Mouse (Mus musculus) spleen, postnatal 36 days (tissue): ENCODE measurements around the gene BC049352.

ENCODE experiments used
- DNase-seq, 2 experiments: peaks; one replicate each; pipeline ENCODE4 v3.0.0; 2022; ENCODE audit warnings: low spot score in 2 of 2, mixed read lengths in 1 of 2

BC049352 gene

GRCm38 (mm10) chr9:45189661-45190174 lies 7.9 kb downstream of the BC049352 start:
- no peak for DNase-seq

- no peak for DNase-seq
These were observed 13.7 kb downstream of the BC049352 start for GRCm38 (mm10) chr9:45195468-45195867.

- DNase-seq, result no peak
These were observed 14.5 kb downstream of the BC049352 start for GRCm38 (mm10) chr9:45196125-45196830.

- no peak for DNase-seq
These were observed 15.7 kb downstream of the BC049352 start for GRCm38 (mm10) chr9:45197549-45197948.

- DNase-seq, result no peak
These were observed 19.6 kb downstream of the BC049352 start for GRCm38 (mm10) chr9:45201319-45201947.

- DNase-seq, result no peak
These were observed 20.4 kb downstream of the BC049352 start for GRCm38 (mm10) chr9:45202021-45202798.

- DNase-seq, result no peak
These were observed 22.1 kb downstream of the BC049352 start, which contains the start of gene Tmprss4 for GRCm38 (mm10) chr9:45203797-45204410. Gene Tmprss4 (minus strand): TSS chr9:45204092.

- DNase-seq, result no peak
These were observed 23.3 kb downstream of the BC049352 start for GRCm38 (mm10) chr9:45205143-45205542.

GRCm38 (mm10) chr9:45206121-45206520 lies 24.3 kb downstream of the BC049352 start:
- no peak for DNase-seq

GRCm38 (mm10) chr9:45207015-45207743 lies 25.4 kb downstream of the BC049352 start:
- DNase-seq, result no peak

- DNase-seq, result no peak
These were observed 30.2 kb downstream of the BC049352 start for GRCm38 (mm10) chr9:45212001-45212400.

- no peak for DNase-seq
These were observed 33.8 kb downstream of the BC049352 start for GRCm38 (mm10) chr9:45215526-45216179.

GRCm38 (mm10) chr9:45219644-45220043 lies 37.8 kb downstream of the BC049352 start:
- DNase-seq, result no peak

GRCm38 (mm10) chr9:45221567-45221966 lies 39.8 kb downstream of the BC049352 start:
- peak; percentile 82 to 89 for DNase-seq

GRCm38 (mm10) chr9:45229359-45229758 lies 47.6 kb downstream of the BC049352 start:
- DNase-seq, result no peak

GRCm38 (mm10) chr9:45235668-45236227 lies 53.9 kb downstream of the BC049352 start:
- DNase-seq, result peak; percentile 51 to 66

- DNase-seq, result no peak
These were observed 54.9 kb downstream of the BC049352 start for GRCm38 (mm10) chr9:45236744-45237143.

- DNase-seq, result peak; percentile 85 to 86
These were observed 59.6 kb downstream of the BC049352 start for GRCm38 (mm10) chr9:45241397-45241796.

GRCm38 (mm10) chr9:45245432-45245831 lies 63.6 kb downstream of the BC049352 start:
- no peak for DNase-seq

- peak; percentile 90 to 91 for DNase-seq
These were observed 64.3 kb downstream of the BC049352 start for GRCm38 (mm10) chr9:45246060-45246459.
